ENCODE assay signal across 9 mouse cellular contexts in genomic region chr6:31592579-31593238, GRCm38 (mm10). TPM values are rescaled to one million over a fixed set of nuclear protein-coding genes. Genes with fewer than 3 reads are reported as not detected.
DNase-seq lines count a peak whose midpoint lies in the region; ATAC-seq and TF ChIP-seq lines count a peak whose summit lies in the region.
"Had no signal": no experiment of that assay in that cellular context is flagged by ENCODE, and none has a peak within 500 bp of the region (broad histone marks: within the 10 kb centered on the region; RNA-seq: fewer than 3 reads in every experiment).

No protein-coding gene starts in this region.

- H3K4me1 ChIP-seq in limb, embryonic 13.5 days: peaks cover 17% of the 10 kb centered on the region
- H3K4me1 ChIP-seq in limb, embryonic 10.5 days: peaks cover 15% of the 10 kb centered on the region
- H3K4me1 ChIP-seq in heart, embryonic 14.5 days (ENCODE audit: control insufficient read depth in 2 of 2, insufficient read depth in 2 of 2, low read length in 2 of 2): peaks cover 15 to 18% of the 10 kb centered on the region in 2 experiments
- peaks cover 92% of the 10 kb centered on the region for H3K4me1 ChIP-seq in liver, embryonic 12.5 days
- H3K4me1 ChIP-seq in stomach, postnatal 0 days (replicated peaks; ENCODE audit: control insufficient read depth, insufficient read depth): peaks cover 5% of the 10 kb centered on the region; the same call in 1 of the 2 replicates

- no peaks in the 10 kb centered on the region for H3K27me3 ChIP-seq in limb, embryonic 13.5 days
- no peaks in the 10 kb centered on the region for H3K27me3 ChIP-seq in limb, embryonic 10.5 days (ENCODE audit: low read depth, poor library complexity, severe bottlenecking)
- no peaks in the 10 kb centered on the region for H3K27me3 ChIP-seq in heart, embryonic 14.5 days (ENCODE audit: control insufficient read depth, insufficient read depth, low read length)
- H3K27me3 ChIP-seq in liver, embryonic 12.5 days (replicated peaks): no peaks in the 10 kb centered on the region
- H3K27me3 ChIP-seq in stomach, postnatal 0 days (ENCODE audit: control insufficient read depth, insufficient read depth, low read length): no peaks in the 10 kb centered on the region
- H3K27me3 ChIP-seq: neural tube, embryonic 13.5 days had no signal

- H3K36me3 ChIP-seq in limb, embryonic 13.5 days: no peaks in the 10 kb centered on the region
- H3K36me3 ChIP-seq in limb, embryonic 10.5 days: no peaks in the 10 kb centered on the region
- H3K36me3 ChIP-seq in heart, embryonic 14.5 days (ENCODE audit: control insufficient read depth, insufficient read depth, low read length): no peaks in the 10 kb centered on the region
- H3K36me3 ChIP-seq in liver, embryonic 12.5 days: no peaks in the 10 kb centered on the region
- no peaks in the 10 kb centered on the region for H3K36me3 ChIP-seq in stomach, postnatal 0 days (ENCODE audit: control insufficient read depth, insufficient read depth, low read length)
- H3K36me3 ChIP-seq: neural tube, embryonic 13.5 days had no signal

- no peaks in the 10 kb centered on the region for H3K9me3 ChIP-seq in limb, embryonic 13.5 days
- no peaks in the 10 kb centered on the region for H3K9me3 ChIP-seq in limb, embryonic 10.5 days (replicated peaks)
- H3K9me3 ChIP-seq in heart, embryonic 14.5 days (ENCODE audit: control insufficient read depth, low read length): no peaks in the 10 kb centered on the region
- H3K9me3 ChIP-seq in liver, embryonic 12.5 days (replicated peaks): no peaks in the 10 kb centered on the region
- no peaks in the 10 kb centered on the region for H3K9me3 ChIP-seq in stomach, postnatal 0 days (ENCODE audit: control insufficient read depth, low read length)
- H3K9me3 ChIP-seq: neural tube, embryonic 13.5 days had no signal

- H3K4me2 ChIP-seq in limb, embryonic 13.5 days (replicated peaks): no peak overlapping the region
- H3K4me2 ChIP-seq in heart, embryonic 14.5 days (ENCODE audit: low read length): no peak overlapping the region
- peak overlapping the region; percentile 53 for H3K4me2 ChIP-seq in liver, embryonic 12.5 days
- H3K4me2 ChIP-seq in stomach, postnatal 0 days (replicated peaks; ENCODE audit: low read depth): no peak overlapping the region
- H3K4me2 ChIP-seq: neural tube, embryonic 13.5 days had no signal

- no peak for ATAC-seq in limb, embryonic 13.5 days (ENCODE audit: low FRiP score, low read depth)
- ATAC-seq in heart, embryonic 14.5 days (ENCODE audit: insufficient number of reproducible peaks, insufficient read depth, low FRiP score, low read depth): peak; percentile 22; the same call in 1 of the 2 replicates
- ATAC-seq in liver, embryonic 12.5 days: peak; percentile 78
- no peak for ATAC-seq in stomach, postnatal 0 days (ENCODE audit: low FRiP score, low TSS enrichment)

- no peak overlapping the region for H3K4me3 ChIP-seq in limb, embryonic 13.5 days
- no peak overlapping the region for H3K4me3 ChIP-seq in limb, embryonic 10.5 days
- H3K4me3 ChIP-seq in heart, embryonic 14.5 days (ENCODE audit: control insufficient read depth in 1 of 2, insufficient read depth in 1 of 2, low read depth in 1 of 2, low read length in 2 of 2): no peak overlapping the region
- peak overlapping the region; percentile 5; the same call in 1 of the 2 replicates for H3K4me3 ChIP-seq in liver, embryonic 12.5 days
- H3K4me3 ChIP-seq in stomach, postnatal 0 days (ENCODE audit: low read depth, low read length): no peak overlapping the region
- H3K4me3 ChIP-seq: neural tube, embryonic 13.5 days had no signal

- H3K27ac ChIP-seq in limb, embryonic 13.5 days: peak overlapping the region; percentile 28; the same call in 1 of the 2 replicates
- H3K27ac ChIP-seq in limb, embryonic 10.5 days: no peak overlapping the region; the same call in 1 of the 2 replicates
- H3K27ac ChIP-seq in heart, embryonic 14.5 days (replicated peaks in 1 of 2; ENCODE audit: control insufficient read depth in 1 of 2, insufficient read depth in 1 of 2, low read depth in 2 of 2, low read length in 2 of 2): peak overlapping the region; percentile 51 to 66
- H3K27ac ChIP-seq in liver, embryonic 12.5 days: peak overlapping the region; percentile 85
- H3K27ac ChIP-seq in stomach, postnatal 0 days (replicated peaks): 0 out of 2 replicates have a peak overlapping the region, but pooled peaks have one; percentile 24
- H3K27ac ChIP-seq: neural tube, embryonic 13.5 days had no signal

- TF ChIP-seq CTCF in stomach, postnatal 0 days (IDR thresholded peaks at IDR 0.05; ENCODE audit: low read depth): no peak

- no peak for DNase-seq in limb, embryonic 10.5 days (ENCODE audit: low spot score)
- no peak for DNase-seq in stomach, postnatal 0 days (ENCODE audit: low spot score)
- no peak for DNase-seq in left cerebral cortex, adult 8-10 months (ENCODE audit: low spot score in 2 of 2)
- no peak for DNase-seq in layer of hippocampus, adult 9-11 months
- no peak for DNase-seq in ovary, adult 18-20 months (ENCODE audit: low spot score)

- no peak for TF ChIP-seq EP300 in stomach, postnatal 0 days (optimal IDR thresholded peaks at IDR 0.05)

- no peak overlapping the region for H3K9ac ChIP-seq in limb, embryonic 13.5 days
- no peak overlapping the region for H3K9ac ChIP-seq in heart, embryonic 14.5 days (ENCODE audit: low read length)
- H3K9ac ChIP-seq in liver, embryonic 12.5 days: peak overlapping the region; percentile 55
- H3K9ac ChIP-seq in stomach, postnatal 0 days (ENCODE audit: low read length): no peak overlapping the region
- H3K9ac ChIP-seq: neural tube, embryonic 13.5 days had no signal

- 59% methylated on average over 1 of the region's 1 CpGs for WGBS in limb, embryonic 13.5 days
- WGBS in limb, embryonic 10.5 days: 96% methylated on average over 1 of the region's 1 CpGs
- 62% methylated on average over 1 of the region's 1 CpGs for WGBS in heart, embryonic 14.5 days
- 31% methylated on average over 1 of the region's 1 CpGs for WGBS in liver, embryonic 12.5 days (ENCODE audit: insufficient replicate concordance)
- 42% methylated on average over 1 of the region's 1 CpGs for WGBS in stomach, postnatal 0 days

RNA-seq across cellular contexts. Expression of gene Podxl, which starts 28.9 kb away (rescaled TPM):
- 6.5 and 7.4 TPM in 2 replicates for polyA plus RNA-seq in limb, embryonic 13.5 days (2015; fragmentation: Nextera tagmentation; extraction: Ambion mirVana)
- 12.1 and 14.0 TPM in 2 replicates for polyA plus RNA-seq in limb, embryonic 10.5 days (2016; fragmentation: Nextera tagmentation; extraction: Ambion mirVana)
- polyA plus RNA-seq in heart, embryonic 14.5 days (2014; fragmentation: Nextera tagmentation; extraction: Ambion mirVana): 14.6 and 16.3 TPM in 2 replicates
- polyA plus RNA-seq in liver, embryonic 12.5 days (2016; fragmentation: Nextera tagmentation; extraction: Ambion mirVana): 23.0 and 24.5 TPM in 2 replicates
- 6.6 and 6.7 TPM in 2 replicates for polyA plus RNA-seq in stomach, postnatal 0 days (2015; fragmentation: Nextera tagmentation; extraction: Ambion mirVana)
- total RNA-seq in left cerebral cortex, adult 8-10 months (2022): 10 to 100 TPM; 20.1 to 23.1 (median 21.0) TPM

Comparison
In these comparisons a context has a peak if more than half of its experiments do, and no peak if none do; other contexts are left out.
1. ATAC-seq: peak in heart, embryonic 14.5 days (single experiment) and liver, embryonic 12.5 days (single experiment); none in limb, embryonic 13.5 days (single experiment) and stomach, postnatal 0 days (single experiment).